Mouse (Mus musculus): ENCODE measurements around the gene Fam71e1.

DNA sequence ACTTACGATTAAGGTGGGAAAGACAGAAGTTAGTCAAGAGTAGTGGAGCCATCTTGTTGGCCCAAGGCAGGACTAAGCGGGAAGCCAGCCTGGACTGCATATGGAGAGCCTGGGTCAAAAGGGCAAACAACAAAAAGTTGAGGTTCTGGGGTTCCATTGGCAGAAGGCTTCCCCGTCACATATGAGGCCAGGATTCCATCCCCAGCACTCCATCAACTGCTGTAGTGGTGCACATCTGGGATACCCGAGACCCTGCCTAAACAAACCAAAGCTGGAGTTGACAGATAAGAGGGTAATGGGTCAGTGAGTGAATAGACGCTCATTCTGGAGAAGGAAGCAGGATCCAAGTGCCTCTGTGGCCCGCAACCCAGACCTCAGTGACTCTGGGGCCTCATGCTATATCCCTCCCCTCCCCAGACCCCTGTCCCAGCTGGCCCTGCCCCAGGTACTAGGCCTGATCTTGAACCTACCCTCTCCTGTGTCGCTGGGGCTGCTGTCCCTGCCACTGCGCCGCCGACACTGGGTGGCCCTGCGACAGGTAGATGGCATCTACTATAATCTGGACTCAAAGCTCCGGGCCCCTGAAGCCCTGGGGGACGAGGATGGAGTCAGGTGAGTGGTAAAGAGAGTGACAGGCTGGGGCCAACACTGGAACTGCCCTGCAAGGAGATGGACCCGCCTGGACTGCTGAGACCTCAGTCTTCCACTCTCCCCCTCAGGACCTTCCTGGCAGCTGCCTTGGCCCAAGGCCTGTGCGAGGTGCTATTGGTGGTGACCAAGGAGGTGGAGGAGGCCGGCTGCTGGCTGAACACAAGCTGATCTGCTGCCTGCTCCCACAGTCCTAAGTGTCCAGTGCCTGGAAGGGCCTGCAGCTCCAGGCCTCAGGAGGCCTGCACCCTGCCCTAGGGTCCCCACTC is 25.4 kb upstream of the Fam71e1 start:
- TF ChIP-seq CTCF (conservative IDR thresholded peaks at IDR 0.05; ENCODE audit: low read length) = no peak
- no peak for TF ChIP-seq POU5F1 (IDR thresholded peaks at IDR 0.05; ENCODE audit: borderline replicate concordance, low read length)
